Mouse (Mus musculus) ES-CJ7 (cell line): ENCODE results near the gene Gtdc1.

Experiments
- DNase-seq: peaks from one replicate; pipeline ENCODE4 v3.0.0; 2011; ENCODE audit warnings: low read depth, low spot score

The Gtdc1 gene

DNA sequence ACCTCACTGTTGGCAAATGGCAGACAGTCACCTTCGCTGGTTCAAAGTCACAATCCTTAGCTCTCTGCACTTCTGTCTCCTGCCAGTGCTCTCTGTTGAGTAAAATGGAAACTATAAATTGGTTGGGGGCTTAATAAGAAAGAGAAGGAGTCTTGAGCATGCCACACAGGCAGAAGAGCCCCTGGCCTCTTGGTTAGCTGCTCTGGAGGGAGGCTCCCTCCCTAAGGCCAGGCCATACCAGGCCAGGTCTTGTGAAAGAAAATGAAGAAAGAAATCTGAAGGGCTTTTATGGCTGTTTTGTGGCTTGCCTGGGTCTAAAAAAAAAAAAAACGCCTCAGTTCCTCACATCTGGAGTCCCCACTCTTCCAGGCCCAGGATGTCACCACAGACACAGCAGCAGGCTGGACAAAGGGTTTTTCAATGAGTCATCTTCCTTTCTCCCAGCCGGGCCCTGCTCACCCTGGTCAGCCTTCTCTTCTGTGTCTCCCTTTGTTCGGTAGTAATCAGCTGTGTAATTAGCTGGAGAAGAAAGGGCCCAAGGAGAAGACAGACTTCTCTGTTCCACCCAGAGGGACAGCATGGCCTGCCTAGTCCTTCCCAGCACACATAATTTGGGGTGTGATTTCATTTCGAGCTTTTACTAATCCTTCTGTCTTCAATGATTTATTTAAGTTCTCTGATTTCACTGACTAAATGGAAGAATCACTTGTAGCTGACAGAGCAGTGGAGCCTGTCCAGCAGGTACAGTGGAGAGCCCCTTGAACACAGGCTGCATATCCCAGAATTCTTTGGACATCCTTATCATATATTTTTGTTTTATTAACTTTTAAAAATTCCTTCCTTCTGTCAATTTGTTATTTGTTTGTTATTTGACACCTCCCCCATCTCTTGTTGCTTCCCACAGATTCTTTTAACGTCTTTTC is 401.1 kb downstream of the Gtdc1 start:
- peak; percentile 21 for DNase-seq

GRCm38 (mm10) chr2:44525187-44525919 is 402.1 kb downstream of the Gtdc1 start:
- peak; percentile 92 for DNase-seq

GRCm38 (mm10) chr2:44519236-44519635 is 408.2 kb downstream of the Gtdc1 start:
- DNase-seq, result no peak

GRCm38 (mm10) chr2:44518085-44518484 is 409.4 kb downstream of the Gtdc1 start:
- DNase-seq, result no peak
